Mouse (Mus musculus) liver, embryonic 14.5 days (tissue): ENCODE results near the gene Wnt16.

Experiments used
- CTCF ChIP-seq: IDR thresholded peaks from 2 replicates; pipeline ENCODE4 v1.5.1; 2016; ENCODE audit warnings: antibody characterized with exemption, low read depth, control low read depth
- EP300 ChIP-seq: IDR thresholded peaks from 2 replicates; pipeline ENCODE4 v1.6.1; 2016; ENCODE audit warnings: antibody characterized with exemption, low read depth

DNA sequence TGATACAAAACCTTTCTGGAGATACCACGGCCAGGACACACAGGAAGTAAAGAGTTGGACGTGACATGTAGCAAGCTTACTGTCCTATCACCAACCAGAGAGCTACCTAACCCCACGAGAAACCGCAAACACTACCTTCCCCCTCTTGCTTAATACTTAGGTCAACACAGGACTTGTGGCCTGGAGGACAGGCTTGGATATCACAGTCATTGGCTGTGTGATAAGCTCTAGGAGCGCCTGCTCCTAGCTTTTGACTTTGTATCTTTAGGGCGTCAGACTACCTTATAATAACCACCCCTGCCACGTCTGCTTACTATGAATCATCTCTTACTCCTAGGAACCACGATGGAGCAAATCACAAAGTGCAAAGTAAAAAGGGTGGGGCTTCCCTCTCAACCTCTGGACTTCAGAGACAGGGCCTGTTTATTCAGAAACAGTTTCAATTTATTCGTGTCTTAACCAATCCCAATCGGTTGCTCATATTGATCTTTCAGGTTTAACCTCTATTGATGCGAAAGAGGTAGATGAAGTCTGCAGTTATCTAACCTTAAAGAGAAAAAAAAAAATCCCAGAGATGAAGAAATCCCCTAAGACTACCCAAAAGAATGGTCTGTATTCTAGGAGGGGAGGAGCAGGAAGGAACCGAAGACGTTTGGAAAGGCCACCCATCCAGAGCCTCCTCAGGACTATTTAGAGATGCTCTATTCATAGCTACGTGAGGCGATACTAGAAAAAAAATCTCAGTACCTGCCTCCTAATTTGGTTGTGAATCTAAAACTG, 51.9 kb downstream of the Wnt16 start:
- no peak for TF ChIP-seq CTCF
- TF ChIP-seq EP300: no peak
